Mouse (Mus musculus): Measurements from ENCODE around the gene Spg20.

Gene Spg20

DNA sequence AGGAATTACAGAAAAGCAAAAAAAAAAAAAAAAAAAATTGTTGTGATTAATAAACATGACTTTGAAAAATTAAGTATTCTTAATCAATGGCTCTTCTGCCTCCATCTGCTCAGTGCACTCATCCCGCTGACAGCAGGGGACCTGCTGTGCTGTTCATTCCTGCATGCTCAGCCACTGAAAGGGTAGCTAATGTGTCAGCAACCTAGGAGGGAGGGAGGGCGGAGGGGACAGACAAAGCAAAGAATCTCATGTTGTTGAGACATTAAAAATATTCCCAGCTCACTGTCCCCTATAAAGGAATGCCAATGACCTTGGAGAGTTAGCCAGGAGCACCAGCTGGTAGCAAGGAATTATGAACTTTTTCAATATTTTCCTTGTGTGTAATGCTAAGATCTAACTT is 13.9 kb upstream of the Spg20 start:
- DNase-seq (ENCODE audit: low read depth) = no peak

DNA sequence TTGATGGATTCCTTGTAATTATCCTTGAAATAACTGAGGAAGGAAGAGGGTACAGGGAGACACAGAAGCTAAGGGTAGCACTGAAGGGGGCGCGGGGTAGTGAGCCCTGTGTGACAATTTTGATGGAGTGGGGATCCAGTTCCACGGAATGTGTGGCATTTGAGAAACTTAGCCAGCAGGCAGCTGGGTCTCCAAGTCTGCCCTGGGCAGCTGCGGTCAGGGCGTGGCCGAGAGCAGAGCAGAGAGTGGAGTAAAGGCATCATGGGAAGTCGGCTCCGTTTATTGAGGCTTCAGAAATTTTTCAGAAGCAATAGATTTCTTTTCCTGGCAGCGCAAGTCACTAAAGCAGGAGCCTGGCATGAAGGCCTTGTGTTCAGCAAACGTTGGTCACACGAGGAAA is 12.9 kb upstream of the Spg20 start:
- no peak for DNase-seq (ENCODE audit: low read depth)

DNA sequence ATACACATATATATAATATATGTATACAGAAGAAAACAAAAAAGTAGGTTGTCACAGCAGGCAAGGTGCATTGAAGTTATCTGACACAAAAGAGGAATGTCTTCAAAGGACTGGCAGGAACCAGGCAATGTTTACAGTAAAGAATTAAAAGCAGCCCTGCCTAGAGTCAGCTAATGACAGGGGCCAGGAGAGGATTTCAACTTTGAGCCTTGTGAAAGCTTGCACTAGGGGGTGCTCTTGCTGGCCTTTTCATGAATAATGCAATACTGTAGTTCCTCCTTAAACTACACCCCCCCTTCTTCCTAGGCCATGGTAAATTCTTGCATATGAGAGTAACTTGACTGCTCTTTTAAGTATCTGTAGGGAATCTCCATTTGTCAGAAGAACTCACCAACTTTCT is 10.8 kb upstream of the Spg20 start:
- no peak for DNase-seq (ENCODE audit: low read depth)

DNA sequence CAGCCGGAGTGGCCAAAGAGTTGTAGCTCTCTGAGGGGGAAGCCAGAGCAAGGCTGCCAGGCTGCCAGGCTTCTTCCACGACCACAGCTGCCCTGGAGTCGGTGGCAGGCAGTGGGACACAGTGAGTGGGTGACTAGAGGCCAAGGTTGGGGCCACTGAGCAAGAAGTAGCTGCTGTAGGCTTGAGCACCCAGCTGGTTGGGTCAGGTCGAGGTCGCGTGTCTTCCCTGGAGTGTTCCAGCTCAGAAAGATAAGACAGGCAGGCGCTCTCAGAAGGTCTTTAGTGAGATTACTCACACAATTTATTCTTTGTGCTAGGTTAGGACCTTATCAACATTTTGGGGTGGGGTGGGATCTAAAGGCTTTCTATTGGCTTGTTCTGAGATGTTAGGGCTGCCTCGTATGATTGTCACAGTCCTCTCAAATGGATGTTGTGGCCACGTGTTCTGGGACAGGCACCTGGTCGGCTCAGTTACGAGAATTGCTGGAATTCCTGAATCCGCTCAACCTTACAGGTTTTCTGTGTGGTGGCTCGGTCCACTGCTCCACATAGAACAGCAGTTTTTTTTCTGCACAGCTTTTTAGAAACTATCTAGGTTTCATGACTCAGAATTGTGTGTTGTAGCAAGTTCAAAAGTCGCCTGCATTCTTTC is 6.4 kb upstream of the Spg20 start:
- no peak for DNase-seq (ENCODE audit: low read depth)

DNA sequence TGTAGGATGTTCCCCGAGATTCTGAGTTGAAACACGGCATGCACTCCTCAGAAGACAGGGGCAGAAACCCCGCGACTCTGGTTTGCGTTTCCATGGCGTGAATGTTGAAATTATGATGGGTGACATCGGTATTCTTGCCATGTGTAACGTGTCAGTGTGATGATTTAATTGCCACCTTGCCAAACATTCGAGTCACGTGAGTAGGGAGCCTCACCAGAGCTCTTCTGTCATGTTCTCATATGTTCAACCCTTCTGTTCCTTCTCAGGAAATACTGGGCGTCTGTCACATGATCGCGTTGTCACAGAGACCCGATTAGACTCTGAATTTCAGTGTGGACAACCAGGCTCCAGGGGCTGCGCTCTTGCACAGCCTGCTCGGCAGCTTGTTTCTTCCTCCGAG is 5.9 kb upstream of the Spg20 start:
- DNase-seq (ENCODE audit: low read depth) = no peak

DNA sequence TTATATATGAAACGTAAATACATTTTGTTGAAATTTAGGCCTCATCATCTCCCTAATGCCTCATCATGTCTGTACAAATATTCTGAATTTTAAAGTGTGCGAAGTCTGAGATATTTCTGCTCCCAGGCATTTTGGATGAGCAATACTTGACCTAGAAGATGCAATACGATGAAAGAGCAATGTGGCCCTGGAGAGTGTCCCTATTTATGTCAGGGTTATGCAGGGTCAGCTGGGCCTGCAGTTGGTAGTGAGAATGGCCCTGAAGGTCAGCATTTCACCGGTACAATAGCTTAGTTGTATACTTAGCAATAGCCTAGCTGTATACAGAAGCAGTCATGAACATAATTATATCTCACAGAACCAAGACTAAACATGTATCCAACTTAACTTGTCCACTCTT is 2.8 kb upstream of the Spg20 start:
- no peak for DNase-seq (ENCODE audit: low read depth)

DNA sequence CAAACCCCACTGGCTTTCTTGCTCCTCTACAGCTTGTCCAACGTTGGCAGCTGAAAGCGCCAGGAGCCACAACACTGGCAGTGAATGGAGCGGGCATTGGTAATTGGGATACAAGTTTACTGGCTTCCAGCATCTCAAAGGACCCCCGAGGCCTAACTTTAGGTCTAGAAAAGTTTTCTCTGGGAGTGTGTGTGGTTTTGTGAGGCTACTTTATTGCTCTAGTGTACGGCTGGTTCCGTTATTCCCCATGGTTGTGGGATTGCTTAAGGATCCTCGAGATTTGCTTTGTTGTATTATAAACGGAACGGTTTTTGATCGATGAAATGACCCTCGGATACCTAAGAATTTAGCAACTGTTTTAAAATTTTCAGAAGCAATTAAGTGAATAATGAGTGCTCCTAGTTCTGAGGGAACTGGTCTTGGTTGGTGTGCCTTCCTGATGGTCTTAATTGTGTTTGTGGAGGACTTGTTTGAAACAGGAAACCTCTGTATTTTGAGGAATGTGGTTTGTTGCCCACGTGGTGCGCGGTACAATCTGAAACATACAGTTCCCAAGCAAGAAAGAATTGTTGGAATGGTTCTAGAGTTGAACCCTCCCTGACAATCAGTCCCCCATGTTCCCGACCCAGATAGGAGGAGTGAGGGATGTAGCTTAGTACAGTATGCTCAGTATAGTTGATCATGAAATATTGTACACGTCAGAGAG is 955 bp downstream of the Spg20 start:
- DNase-seq (ENCODE audit: low read depth) = peak; percentile 37

DNA sequence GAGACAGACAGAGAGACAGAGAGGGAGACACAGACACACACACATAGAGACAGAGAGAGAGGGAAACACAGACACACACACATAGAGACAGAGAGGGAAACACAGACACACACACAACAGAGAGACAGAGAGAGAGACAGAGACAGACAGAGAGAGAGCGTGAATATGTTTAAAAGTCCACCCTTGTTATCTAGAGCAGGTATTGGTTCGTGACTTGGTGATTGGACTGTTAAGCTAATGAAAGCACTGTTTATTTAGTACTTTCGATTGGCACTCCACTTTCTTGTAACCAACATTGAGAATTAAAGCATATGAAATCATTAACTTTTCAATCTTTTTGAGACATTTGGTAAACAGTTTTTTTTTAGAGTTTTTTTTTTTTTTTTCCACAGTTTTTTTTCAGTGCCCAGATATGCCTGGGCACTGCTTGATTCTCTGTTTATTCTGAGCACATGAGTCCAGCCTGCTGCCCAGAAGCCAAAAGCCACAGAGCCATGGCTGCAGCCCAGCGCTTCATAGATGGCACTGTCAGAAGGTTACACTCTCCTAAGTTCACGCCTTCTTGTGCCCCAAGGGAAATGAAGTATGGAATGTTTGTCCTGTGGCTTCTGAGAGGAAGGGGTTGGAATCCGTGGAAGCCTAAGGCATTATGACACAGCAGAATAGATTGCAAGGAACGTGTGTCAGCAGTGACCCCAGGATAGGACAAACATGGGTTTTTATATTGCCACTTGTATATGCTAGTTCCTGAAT is 2.6 kb downstream of the Spg20 start:
- DNase-seq (ENCODE audit: low read depth) = peak; percentile 90

DNA sequence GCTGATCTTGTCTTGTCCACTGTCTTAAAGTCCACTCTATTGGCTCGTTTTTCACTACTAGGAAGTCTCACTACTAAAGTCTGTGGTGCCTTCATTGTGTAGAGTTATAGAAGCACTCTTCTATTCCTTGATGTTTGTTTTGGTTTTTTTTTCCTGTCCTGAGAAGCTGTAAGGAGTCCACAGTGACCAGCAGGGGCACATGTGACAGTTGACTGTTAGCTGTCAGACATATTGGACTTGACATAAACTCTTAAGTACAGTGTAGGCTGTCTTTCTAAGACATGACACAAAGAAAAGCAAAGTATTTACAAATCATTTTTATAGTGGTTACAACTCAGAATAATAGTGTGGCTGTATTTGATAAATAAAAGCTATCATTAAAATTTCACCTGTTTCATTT is 3.2 kb downstream of the Spg20 start:
- DNase-seq (ENCODE audit: low read depth) = no peak

DNA sequence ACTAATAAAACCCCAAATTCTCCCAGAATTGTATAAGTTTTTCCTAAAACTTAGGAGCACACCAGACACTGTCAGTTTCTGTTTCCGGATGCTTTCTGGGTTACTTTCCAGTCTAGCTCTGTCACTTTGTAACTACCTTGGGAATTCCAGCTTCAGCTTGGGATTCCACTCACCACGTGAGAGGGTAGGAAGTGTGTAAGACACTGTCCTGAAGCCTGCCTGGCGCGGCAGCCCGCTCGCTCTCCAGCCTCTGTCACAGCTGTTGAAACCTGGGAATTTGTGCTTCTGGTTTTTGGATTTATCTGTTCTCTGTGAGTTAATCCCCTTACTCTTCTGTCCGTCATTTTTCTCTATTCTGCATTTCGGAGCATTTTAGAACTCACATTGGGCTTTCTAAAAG is 4.1 kb downstream of the Spg20 start:
- no peak for DNase-seq (ENCODE audit: low read depth)

DNA sequence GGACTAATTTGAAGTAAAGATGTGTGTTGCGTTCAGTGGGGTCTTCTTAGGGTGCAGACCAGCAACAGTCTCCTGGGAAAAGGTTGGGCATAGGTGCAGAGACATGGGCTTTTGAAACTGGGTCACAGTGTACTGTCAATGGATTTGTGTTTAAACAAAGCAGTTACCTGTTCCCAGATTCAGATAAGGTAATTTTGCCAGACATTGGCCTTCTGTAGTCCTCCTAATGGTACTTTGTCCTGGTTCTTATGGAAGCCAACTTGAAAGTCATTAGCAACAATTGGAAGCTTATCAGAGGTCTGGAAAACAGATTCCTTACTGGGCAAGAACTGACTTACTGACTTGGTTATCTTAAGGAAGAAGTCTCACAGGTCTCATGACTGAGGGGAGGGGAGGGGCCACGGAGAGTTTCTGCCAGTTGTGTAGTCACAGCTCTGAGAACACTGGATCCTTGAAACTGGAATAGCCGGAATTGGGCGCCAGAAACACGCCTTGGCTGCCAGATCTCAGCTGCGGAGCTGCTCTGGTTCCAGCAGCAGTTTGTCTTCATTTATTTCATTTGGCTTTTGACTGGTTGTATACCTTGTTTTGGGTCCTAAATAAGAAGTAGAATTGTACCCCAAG is 7.5 kb downstream of the Spg20 start:
- DNase-seq (ENCODE audit: low read depth) = peak; percentile 56

DNA sequence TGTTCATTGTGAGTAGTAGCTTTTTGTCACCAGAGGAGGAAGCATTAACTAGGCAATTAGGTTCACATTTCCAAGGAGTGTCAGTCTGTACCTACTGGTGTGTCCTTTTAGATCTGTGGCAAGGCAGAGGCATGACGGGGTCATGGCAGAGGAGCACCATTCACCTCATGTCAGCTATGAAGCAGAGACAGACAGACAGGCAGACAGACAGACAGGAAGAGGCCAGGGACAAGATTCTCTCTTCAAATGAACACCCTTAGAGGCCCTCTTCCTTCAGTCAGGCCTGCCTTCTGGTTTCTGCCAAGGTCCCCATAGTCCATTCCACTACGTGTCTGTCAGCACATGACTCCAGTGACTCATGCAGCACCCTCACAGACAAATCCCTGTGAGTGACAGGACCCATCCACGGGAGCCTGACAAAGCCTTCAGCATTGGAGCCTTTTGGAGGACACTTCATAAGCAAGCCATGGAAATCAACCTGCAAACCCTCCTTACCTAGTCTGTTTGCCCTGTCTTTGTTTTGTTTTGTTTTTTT is 10.5 kb downstream of the Spg20 start:
- DNase-seq (ENCODE audit: low read depth) = no peak

DNA sequence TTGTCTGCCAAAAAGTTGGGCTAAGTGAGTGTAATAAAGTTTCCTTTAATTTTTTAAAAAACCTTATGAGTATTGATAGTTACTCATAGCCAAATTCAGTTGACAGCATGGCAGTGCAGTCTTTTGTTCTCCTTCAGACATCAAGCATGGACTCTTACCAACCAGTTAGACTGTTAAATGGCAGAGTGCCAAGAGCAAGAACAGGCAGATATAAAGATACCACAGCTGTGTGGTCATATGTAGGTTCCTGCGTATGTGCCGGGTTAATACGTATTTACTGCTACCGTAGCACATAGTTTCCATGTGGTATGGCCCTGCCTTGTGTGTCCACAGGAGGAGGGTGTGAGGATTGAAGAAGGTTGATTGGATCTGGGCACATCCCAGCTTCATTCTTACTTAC is 11.2 kb downstream of the Spg20 start:
- no peak for DNase-seq (ENCODE audit: low read depth)

DNA sequence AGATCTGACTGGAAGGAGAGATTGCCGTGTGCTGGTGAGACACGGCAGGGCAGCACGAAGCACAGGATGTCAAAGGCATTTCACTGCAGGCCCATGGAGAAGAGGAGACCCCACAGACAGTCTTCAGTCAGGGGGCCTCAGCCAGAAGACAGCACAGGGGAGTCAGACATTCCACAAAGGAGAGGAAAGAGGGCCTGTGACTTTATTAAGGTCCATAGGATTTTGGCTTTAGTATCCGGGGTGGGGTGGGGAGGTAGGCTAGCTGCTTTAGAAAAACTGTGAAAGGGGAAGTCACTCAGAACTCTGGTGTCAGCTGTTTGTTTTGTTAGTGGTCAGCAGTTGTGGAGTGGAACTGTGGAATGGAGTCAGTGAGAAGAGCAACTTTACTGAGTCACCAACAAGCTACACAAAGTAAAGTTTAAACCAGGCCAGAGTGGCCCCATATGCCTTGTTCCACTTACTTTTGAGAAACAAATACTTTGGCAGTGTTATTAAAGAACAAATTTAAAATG is 17.3 kb downstream of the Spg20 start:
- DNase-seq (ENCODE audit: low read depth) = no peak

DNA sequence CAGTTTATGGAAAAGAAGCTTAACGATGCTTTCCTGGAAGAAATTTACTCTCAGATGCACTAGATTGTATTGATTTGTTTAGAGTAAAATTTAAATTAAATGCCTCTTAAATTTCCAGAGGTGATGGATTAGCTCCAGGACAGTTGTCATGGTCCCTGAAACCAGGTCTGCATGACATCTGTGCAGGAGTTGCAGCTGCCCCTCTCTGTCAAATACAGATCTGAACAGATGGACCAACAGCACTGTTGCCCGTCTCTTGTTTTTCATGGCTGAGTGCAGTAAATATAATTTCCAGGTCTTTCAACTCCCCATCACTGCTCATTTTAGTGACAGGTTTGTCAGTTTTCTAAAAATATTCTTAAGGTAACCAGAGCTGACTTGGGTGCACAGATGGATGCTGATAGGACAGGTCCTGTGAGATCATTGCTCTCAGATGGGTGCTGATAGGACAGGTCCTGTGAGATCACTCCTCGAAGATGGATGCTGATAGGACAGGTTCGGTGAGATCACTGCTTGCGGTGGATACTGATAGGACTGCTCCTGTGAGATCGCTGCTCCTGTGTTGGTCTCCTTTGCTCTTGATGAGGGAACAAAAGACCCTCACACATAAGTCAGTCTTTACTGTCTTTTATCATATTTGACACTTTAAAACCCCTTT is 19.8 kb downstream of the Spg20 start:
- no peak for DNase-seq (ENCODE audit: low read depth)

DNA sequence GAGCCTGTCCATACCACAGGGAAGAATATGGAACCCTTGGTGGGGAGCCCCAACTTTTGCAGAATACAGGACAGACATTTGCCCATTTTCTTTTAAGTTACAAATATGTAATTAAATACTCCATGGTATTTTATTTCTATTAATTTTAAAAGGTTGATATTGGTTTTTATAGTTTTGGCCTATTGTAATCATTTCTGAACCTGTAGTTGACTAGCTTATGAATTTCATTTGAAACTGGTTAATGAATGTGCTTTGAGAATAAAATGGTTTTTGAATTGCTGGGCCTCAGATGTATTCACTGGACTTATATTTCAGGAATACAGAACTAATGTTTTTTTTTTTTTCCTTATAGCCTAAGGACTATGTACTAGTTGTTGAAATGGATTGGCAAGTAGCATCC is 25.1 kb downstream of the Spg20 start, which contains the start of gene Ccdc169:
Ccdc169 (plus strand) TSS at position 301 of the 400 bp plus-strand sequence.
- no peak for DNase-seq (ENCODE audit: low read depth)

DNA sequence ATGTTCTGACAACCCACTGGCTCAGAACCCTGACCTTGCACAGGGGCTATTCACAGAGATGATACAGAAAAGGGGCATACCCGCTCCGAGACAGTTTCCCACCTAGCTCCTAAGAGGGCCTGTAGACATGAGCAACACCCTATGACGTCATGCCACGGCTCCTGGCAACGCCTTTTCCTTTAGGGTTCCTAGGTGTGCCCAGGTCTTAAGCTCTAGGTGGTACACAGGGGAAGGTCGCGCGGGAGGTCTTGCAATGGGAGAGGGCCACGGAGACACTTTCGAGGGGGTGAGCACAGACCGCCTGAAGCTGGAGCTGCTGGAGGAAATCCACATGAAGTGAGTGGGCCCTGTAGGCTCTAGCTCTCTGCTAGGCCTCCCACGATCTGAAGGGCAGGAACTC is 27.9 kb downstream of the Spg20 start:
- DNase-seq (ENCODE audit: low read depth) = no peak

DNA sequence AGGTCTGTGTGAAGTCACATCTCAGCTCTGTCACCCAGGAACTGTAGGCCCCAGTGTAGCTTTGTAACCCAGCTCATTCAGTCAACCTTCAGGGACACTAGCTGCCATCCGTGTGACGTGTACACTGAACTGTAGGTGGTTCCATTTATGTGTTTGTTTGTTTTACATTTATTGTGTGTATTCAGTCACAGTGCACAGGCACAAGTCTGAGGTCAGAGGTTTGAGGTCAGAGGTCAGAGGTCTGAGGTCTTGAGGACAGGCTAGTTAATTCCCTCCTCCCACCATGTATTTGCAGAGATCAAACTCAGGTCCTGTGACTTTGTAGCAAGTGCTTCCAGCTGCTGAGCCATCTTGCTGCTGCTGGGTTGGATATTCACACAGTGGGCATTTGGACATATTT is 29.5 kb downstream of the Spg20 start:
- no peak for DNase-seq (ENCODE audit: low read depth)

DNA sequence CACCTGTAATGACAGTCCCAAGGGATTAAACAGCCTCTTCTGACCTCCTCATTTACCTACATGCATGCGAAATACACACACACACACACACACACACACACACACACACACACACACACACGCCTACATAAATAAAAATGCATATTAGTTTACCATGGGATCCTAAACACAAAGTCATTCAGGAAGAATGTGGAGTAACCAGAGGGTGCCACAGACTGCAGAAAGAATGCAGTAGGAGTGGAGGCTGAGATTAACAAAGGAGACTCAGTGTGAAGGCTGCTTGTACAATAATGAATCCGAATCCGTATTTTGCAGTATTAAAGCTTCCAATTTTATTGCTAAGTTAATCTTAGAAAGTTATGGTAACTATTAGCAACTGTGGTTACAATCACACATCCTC is 33.0 kb downstream of the Spg20 start:
- no peak for DNase-seq (ENCODE audit: low read depth)

DNA sequence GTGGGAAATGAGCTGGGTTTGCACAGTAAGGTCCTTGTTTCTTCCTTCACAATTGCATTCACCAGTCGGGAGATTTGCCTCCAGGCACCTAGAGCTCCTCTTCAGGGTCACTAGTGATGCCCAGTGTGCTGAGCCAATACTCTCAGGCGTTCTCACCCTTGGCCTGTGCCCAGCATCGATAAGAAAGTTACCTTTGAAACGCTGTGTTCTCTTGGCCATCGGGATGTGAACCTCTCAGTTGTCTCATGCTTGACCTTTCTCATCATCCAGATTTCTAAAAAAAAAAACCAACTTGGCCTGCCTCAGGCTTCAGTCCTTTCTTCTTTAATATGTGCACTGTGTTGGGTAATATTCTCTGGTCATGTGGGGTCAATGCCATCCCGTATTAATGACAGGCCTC is 34.5 kb downstream of the Spg20 start:
- no peak for DNase-seq (ENCODE audit: low read depth)

DNA sequence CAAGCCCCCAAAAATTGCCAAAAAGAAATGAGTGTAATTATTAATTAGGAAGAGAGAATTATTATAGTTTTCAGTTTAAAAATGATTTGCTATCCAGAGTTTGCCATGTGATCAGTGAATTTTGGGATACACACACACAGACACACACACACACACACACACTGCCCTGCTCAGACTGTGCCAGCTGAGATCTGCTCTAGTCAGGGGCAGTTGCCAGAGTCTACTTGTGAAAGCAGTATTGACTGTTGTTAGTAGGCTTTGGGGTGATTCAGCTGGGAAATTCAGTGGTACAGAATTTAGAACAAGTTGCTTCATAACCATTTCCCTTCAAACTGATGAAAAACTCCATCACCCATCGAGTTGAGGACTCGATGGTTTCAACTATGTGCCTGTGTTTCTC is 35.2 kb downstream of the Spg20 start:
- peak; percentile 63 for DNase-seq (ENCODE audit: low read depth)

DNA sequence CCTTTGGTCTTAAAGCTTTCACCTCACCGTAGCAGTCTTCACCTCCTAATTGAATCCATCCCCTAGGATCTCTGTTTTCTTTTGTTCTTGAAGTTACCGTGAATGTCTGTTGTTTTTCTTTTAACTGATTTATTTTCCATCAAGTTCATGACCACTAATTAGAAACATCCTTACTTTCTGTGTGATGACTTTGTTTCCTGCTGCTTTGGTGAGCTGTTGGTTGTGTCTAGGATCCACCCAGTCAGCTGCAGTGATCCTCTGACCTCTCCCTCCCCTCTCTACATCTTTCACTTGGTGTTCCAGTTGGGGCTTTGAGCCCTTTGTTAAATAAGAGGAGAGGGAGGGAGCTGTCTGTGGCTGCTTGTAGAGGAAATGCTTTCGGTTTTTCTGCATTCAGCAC is 36.2 kb downstream of the Spg20 start:
- DNase-seq (ENCODE audit: low read depth) = no peak

Data from fibroblast of lung, adult 2 months (primary cell).